Mouse (Mus musculus): Measurements from ENCODE around the gene Rgs1. TPM values are rescaled to one million over a fixed set of nuclear protein-coding genes. Genes with fewer than 3 reads are reported as not detected.

Rgs1 gene
- 437 TPM for total RNA-seq (2023)

GRCm38 (mm10) chr1:144248923-144249322 lies at the start of gene Rgs1:
Gene Rgs1, minus strand, starts transcription at chr1:144249242.

Other genes with a start within 250 kb of the Rgs1 start
- gene Rgs2, start 245.1 kb downstream of the Rgs1 start, total RNA-seq (2023), result 236 TPM
- not detected for gene Rgs13, start 71.9 kb downstream of the Rgs1 start, total RNA-seq (2023)

Measured in CD8-positive naive resting alpha-beta T cell, adult 57 days (primary cell).